Mouse (Mus musculus): ENCODE data around the gene Lonp1.

The Lonp1 gene

GRCm38 (mm10) chr17:56588921-56589320, 37.8 kb downstream of the Lonp1 start:
- no peak for DNase-seq (ENCODE audit: low read depth, low spot score)

GRCm38 (mm10) chr17:56587773-56588172, 38.9 kb downstream of the Lonp1 start:
- no peak for DNase-seq (ENCODE audit: low read depth, low spot score)

GRCm38 (mm10) chr17:56585171-56585821, 41.4 kb downstream of the Lonp1 start:
- peak; percentile 36 for DNase-seq (ENCODE audit: low read depth, low spot score)

GRCm38 (mm10) chr17:56584257-56585130, 42.2 kb downstream of the Lonp1 start, which contains the start of the genes Safb2 and Safb:
Gene Safb2 (minus strand): TSS chr17:56584585.
Gene Safb (plus strand): TSS chr17:56584825.
- peak; percentile 99 for DNase-seq (ENCODE audit: low read depth, low spot score)

GRCm38 (mm10) chr17:56583611-56584256, 43.0 kb downstream of the Lonp1 start:
- DNase-seq (ENCODE audit: low read depth, low spot score) = no peak

- DNase-seq (ENCODE audit: low read depth, low spot score) = no peak
These were observed 43.6 kb downstream of the Lonp1 start for GRCm38 (mm10) chr17:56583071-56583470.

GRCm38 (mm10) chr17:56572939-56573338, 53.7 kb downstream of the Lonp1 start:
- DNase-seq (ENCODE audit: low read depth, low spot score) = no peak

GRCm38 (mm10) chr17:56572154-56572553, 54.5 kb downstream of the Lonp1 start:
- DNase-seq (ENCODE audit: low read depth, low spot score) = no peak

GRCm38 (mm10) chr17:56570287-56570686, 56.4 kb downstream of the Lonp1 start:
- DNase-seq (ENCODE audit: low read depth, low spot score) = no peak

GRCm38 (mm10) chr17:56567370-56567769, 59.3 kb downstream of the Lonp1 start:
- DNase-seq (ENCODE audit: low read depth, low spot score) = no peak

GRCm38 (mm10) chr17:56566918-56567317, 59.8 kb downstream of the Lonp1 start:
- no peak for DNase-seq (ENCODE audit: low read depth, low spot score)

GRCm38 (mm10) chr17:56566293-56566692, 60.4 kb downstream of the Lonp1 start:
- no peak for DNase-seq (ENCODE audit: low read depth, low spot score)
